Mouse (Mus musculus) mouse embryonic stem cell (cell line): Measurements from ENCODE around the gene Taco1.
"Not testable (repeated sequence)": the region's sequence is repeated elsewhere in the genome, so short reads cannot be mapped to it uniquely, and the experiment has no call there.

Experiments used
- in situ Hi-C, 2 experiments: fragments of 300-500 bp; cut with MboI; formaldehyde crosslinking; loops; 1 replicate in 1 of 2; 3 replicates in 1 of 2; pipeline ENCODE4 v1.14.3; 2019 to 2020; ENCODE audit warnings: low sequenced_read_pairs in 2 of 2, low pct_unique_long_range_greater_than_20kb in 1 of 2, mixed read lengths in 1 of 2; ENCODE audit not compliant: unreplicated experiment in 1 of 2

The Taco1 gene

DNA sequence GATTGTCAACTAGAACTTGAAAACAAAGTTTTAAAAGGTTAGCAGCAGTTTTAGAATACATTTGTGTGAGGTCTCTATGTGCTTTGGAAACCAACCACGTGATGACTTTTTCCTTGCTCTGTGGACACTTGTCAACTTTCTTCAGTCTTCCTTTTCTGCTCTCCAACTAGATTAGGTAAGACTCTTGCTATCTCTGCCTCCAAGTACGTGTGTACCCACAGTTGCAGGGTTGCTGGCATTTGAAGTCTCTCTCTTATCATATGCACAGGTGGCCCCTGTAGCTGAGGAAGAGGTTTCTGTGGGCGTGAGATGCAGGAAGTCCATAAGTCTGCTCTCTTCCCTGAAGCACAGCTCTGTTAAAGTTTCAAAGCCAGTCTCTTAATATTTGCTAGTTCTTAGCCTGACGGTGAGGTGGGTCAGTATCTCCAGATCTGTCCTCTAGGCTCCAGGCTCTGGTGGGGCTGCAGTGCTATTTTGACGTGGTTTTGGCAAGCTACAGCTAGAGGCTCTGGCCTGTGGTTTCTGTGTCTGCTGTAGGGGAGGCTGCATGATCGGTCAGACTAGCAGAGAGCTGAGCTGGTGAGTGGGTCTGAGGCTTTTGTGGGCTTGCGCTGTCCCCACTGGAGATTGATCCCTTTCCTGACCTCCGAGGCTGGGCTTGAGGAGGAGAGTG, 8.9 kb upstream of the Taco1 start:
- in situ Hi-C loops: no loop called here

DNA sequence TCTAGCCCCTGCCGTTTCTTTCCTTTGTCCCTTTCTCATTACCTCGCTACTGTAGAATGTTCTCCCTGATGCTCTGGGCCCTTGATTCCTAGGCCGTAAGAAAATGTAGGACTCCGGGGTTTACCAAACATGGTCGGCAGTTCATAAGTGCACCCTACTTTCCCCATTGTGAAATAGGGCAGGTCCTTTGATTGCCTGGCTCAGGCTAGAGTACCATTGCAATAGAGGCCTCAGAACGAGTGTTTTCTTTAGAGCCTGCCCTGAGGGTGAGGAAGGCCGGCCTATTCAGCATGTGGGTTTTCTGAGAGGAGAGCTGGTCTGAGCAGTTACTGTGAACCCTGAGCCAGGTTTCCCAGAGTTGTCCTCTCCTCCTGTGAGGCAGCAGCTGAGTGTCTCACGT, 7.8 kb upstream of the Taco1 start:
- in situ Hi-C loops: no loop called here

DNA sequence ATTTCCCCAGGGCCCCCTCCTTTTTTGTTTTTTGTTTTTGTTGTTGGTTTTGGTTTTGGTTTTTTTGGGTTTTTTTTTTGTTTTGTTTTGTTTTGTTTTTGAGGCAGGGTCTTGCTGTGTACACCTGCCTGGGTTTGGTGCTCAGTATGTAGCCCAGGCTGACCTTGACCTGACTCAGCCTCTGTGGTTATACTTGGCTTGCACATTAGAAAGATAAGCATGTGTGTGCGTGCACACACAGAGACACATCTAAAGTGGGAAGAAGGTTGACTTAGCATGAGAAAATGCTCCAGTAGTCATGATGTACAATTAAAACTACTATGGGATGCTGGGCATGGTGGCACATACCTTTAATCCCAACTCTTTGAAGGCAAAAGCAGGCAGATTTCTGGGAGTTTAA, 5.3 kb upstream of the Taco1 start:
- in situ Hi-C loops: no loop called here

DNA sequence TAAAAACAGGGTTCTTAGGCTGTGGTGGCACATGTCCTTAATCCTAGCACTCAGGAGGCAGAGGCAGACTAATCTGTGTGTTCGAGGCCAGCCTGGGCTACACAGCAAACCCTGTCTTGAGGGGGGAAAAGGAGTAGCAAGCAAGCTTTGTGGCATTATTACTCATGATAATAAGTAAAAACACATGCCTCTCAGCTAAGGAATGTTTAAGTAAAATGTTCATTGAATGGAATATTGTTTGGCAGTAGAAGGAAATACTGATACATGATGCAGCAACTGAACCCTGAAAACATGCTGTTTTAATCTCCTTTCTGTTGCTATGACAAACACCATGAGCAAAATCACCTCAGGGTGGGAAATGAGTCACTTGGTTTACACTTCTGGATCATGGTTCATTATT, 4.5 kb upstream of the Taco1 start:
- in situ Hi-C loops: no loop called here

DNA sequence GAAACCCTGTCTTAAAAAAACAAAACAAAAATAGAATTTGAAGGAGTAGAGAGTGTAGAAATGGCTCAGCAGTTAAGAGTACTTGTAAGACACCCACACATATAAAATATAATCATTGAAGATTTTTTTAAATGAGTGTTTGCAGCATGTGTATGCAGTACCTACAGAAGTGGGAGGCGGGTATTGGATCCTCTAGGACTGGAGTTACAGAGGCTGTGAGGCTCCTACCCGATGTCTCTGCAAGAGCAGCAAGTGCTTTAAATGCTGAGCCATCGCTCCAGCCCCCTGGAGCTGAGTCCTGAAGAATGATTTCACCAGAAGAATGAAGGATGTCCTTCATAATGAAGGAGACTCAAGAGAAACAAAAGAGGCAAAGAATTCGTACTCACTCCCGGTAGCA, 2.1 kb upstream of the Taco1 start:
- in situ Hi-C loops: no loop called here

DNA sequence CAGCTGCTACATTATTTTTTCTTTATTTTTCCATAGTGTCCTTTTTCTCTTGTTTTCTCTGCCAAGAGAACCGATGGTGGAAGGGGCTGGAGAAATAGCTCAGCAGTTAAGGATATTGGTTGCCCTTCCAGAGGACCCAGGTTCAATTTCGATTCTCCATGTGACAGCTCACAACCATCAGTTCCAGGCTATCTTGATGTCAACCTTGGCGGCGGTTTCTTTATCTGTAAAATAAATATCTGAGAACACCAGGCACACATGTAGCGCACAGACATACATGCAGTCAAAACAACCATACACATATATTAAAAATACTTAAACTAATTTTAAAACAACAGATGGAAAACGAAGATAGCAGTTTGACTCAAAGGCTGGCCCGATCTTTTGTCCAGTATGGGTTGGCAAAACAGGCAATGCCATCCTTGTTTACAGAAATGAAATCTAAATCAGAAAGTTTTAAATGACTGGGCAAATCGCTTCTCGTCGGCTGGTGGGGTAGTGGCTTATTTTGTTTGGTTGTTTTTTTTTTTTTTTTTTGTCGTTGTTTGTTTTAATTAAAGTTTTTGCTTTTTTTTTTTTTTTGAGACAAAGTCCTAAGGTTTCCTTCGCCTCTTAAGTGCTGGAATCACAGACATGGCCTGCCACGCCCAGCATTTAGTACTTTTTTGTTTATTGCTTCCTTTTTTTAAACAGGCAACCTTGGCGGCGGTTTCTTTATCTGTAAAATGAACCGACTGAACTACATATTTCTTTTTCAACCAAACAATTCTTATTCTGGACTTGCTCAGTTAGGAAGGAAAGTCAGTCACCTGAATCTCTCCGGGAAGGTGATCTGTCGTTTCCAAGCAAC, 563 bp upstream of the Taco1 start:
- in situ Hi-C loops: no loop called here

DNA sequence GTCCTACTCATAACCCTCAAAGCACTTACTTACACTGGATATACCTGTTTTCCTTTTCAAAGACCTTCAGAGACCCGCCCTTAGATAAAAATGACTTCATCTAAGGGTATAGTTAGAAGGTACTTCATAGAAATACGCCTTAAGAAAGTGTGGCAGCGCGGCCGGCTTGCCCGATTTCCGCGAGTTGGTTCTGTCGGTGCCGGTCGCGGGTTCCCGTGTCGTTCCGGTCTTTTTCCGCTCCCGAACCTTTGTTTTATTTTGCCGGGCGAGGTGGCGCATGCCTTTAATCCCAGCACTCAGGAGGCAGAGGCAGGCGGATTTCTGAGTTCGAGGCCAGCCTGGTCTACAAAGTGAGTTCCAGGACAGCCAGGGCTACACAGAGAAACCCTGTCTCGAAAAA, 755 bp downstream of the Taco1 start:
- in situ Hi-C loops: not testable (repeated sequence)

DNA sequence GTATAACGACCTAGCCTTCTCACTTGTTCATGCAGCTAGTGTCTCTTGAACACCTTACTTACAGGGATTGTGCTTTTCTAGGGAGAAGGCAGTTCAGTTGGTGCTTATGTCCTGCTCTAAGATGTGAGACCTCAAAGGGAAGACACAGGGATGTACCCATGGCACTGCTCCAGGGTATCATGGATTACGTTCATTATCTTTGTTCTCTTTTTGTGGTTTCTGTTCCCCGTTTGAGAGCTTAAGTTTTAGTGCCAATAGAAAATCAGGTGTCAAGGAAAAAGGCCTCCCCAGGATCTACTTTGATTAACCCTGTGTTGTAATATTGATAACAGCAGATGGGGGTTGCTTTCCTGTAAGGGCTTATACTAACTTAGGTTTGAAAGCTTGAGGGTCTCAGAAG, 7.9 kb downstream of the Taco1 start:
- in situ Hi-C loops: no loop called here

DNA sequence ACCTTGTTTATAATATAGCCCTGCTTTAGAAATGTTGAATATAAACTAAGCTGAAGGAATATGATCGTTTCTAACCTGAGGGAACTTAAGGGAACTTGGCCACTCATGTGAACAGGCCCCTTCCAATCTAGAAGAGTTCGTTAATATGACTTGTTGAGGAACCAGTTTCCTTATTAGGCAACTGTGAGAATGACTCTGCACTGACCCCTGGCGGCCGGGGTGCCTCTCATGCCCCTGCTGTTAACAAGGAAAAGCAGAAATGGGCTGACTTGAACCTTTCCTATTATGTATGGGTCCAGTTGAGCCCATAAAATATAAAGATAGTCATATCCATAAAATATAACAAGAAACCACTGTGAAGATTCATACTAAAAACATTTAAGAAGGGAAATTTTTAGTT, 10.5 kb downstream of the Taco1 start:
- in situ Hi-C loops: no loop called here

DNA sequence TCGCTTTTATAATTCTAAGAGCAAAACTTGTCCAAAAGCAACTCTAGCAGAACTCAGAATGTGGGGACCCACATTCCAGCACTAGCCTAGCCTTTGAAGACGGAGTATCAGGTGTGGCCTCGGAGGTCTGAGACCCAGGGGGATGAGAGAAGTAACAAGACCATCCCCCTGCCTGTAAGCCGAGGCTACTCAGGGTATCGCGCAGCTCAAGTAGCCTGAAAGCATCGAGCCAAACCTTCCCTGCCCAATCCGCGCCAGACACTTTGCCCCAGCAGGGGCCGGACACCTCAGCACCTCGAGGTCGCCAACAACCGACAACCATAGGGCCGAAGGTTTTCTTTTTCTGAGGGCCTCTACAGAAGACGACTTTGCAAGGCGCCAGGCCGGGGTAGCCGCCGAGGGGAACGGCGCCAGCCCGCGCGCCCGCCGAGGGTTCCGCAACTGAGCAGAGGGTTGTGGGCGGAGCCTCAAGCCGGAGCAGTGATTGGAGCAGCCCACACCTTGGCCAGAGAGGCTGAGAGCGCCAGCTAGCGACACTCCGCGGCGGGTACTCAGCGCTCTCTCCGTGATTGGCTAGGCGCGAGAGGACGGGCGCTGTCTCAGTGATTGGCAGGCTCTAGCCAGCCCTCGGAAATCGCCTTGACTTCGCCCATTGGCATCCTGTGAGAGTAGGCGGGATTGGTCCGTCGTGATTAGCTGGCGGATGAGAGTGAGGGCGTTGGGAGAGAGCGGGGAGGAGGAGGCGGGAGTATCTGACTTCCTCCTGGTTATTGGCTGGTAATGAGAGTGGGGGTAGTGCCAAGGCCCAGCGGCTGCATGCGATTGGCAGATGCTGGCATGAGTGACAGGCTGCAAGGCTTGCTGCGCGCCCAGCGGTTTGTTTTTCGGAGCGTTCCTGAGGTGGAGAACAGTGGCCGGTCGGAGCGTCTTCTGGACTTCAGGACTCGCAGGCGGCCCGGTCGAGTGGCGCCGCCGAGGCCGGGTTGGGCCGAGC, 18.1 kb downstream of the Taco1 start, which contains the start of gene Map3k3:
Gene Map3k3 (plus strand): TSS at position 906 of the 994 bp plus-strand sequence.
- in situ Hi-C loops: no loop called here

DNA sequence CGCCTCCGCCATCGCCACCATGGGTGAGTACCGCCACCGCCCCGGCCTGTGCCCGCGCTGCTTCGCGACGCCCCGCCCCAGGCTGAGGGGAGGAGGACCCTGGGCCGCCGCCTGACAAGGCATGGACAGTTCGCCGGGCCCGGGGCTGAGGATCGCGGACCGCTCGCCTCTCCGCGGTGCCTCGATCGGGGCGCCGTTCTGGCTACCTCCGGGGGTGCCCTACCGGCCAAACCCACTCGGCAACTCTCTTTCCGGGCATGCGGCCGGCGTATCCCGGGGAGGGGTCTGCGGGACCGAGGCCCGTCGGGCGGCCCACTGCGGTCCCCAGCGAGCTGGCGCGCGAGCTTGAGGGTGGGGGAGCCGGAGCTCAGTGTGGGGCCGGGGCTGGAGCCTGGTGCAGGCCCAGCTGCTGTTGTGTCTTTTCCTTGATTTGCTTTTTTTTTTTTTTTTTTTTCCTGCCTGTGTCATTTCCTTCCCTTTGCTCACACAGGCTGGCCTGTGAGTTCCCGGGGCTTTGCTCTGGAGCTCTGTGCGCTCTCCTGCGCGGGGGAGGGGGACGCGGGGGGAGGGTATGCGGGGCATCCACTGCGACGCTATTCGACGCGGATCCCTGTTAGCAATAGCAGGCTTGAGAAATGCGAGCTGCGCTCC, 19.2 kb downstream of the Taco1 start:
- in situ Hi-C loops: no loop called here

DNA sequence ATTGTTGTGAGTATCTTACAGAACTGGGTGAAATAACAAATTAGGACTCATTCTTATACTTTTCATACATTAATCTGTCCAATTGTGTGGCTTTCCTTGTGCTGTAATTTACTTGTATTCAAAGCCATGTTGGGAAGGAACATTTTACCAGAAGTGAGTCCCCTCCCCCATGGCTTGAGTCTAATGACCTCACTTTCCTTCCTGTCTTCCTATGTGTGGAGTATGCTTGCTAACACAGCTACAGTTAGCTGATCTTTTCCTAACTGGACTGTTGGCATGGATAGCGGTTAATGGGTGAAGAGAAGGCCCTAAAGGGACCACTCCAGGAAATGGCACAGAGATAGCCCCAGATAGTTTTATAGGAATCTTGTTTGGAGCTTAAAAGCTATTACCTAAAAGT, 32.4 kb downstream of the Taco1 start:
- in situ Hi-C loops: no loop called here

DNA sequence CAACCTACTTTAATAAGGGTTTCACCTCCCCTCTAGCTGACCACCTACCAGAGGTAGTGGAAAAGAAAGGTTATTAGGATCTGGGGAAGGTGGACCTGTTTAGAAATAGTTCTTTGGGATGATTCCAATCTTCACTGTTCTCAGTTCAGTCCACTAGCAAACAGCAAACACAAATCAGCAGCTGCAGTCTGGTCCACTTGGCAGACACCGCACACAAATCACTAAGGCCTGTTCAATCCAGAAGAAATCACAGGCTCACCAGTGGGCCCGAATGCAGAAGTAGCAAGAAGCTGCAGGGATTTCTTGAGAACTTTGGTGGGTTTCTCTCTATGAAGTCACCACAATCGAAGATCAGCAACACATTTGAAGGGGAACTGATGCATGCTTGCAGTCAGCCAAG, 37.0 kb downstream of the Taco1 start:
- in situ Hi-C loops: no loop called here

DNA sequence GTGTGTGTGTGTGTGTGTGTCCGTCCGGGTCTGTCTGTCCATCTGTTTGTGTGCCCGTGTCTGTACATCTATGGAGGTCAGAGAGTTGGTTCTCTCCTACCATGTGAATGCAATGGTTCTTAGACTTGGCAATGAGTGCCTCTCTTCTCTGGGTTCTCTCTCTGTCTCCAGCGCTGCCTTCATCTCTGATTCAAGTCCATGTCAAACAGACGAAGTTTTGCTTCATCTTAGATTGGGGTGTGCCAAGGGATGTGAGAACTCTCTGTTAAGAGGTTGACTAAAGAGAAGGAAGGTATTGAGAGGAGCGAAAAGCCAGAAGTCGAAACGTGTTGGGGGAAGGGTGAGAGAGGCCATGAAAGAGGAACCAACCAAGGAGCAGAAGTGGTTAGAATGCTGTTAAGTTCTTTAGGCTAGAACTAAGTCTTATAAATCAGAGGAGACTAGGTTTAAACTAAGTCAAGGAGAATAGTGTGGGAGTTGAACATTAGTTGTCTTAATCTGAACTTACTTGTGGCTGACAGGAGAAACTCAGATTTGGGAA, 40.3 kb downstream of the Taco1 start:
- in situ Hi-C loops: no loop called here

DNA sequence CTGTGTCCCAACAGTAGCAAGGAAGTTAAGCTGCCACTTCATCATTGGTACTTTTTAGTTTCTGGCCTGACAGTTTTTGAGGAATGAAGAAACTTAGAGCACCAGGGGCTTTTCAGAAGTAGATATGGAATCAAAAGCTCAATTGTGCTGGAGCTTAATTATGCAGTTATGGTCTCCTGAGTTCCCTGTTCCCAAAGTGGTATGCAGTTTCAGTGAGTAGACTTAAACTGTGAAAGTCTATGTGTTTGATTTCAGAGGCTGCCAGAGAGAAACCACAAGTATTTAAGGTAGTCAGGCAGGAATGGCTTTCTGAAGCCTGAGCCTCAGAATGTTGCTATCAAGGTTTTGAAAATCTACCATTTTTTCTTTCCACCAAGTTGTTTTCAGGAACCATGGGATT, 45.8 kb downstream of the Taco1 start:
- in situ Hi-C loops: no loop called here

DNA sequence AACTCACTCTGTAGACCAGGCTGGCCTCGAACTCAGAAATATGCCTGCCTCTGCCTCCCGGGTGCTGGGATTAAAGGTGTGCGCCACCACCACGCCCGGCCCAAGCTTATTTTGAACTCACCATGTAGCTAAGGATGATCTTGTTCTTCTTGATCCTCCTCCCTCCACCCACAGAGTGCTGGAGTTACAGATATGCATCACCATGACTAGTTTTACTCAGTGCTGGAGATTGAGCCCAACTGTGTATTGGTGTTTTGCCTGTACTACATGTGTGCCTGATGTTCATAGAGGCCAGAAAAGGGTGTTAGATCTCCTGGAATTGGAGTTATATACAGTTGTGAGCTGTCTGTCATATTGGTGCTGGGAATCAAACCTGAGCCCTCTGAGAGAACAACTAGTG, 56.4 kb downstream of the Taco1 start:
- in situ Hi-C loops: no loop called here

DNA sequence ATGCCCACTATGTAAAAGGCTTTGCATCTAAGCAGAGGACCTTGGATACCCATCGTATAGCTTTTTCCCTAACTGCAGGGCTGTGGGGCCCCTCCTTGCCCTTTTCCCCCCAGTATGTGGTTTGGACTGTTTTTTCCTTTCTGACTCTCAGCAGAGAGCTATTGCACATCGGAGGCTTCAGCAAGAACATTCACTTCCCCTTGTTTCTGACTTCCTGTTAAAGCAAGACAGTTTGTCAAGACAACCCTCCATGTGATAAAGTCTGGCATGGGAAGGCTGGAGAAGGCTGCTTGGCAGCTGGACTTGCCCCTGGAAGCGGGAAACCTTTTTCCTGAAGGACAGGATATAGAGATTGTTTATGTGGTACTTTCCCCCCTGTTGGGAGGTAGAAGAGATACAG, 56.9 kb downstream of the Taco1 start:
- in situ Hi-C loops: no loop called here
